Mouse (Mus musculus) G1E (cell line): ENCODE measurements around the gene Dnajc5.

ENCODE experiments used
- CTCF ChIP-seq: IDR thresholded peaks from 2 replicates; pipeline ENCODE4 v1.5.1; 2012; ENCODE audit warnings: low read depth, low read length, inconsistent platforms, mixed read lengths
- GATA1 ChIP-seq: IDR thresholded peaks from 2 replicates; pipeline ENCODE4 v1.6.1; 2012; ENCODE audit warnings: borderline replicate concordance, low read length, inconsistent platforms, mixed read lengths

DNA sequence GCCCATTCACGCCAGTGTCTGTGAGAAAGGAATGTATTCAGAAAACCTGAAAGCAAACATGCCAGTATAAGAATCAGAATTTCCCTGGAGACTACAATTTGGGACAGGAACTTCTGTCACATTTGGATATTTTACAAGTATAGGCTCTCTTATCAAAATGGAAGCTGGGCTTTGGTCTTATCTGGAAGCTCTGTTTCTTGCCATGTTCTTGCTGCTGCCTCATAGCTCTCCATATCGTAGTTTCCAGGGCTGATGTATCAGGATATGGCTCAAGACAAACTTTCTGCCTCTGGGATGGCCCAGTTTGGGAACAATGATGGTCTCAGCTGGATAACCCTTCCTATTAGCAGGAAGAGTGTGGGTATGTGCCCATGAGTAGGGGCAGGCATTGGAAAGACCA, 56.3 kb downstream of the Dnajc5 start:
- no peak for TF ChIP-seq GATA1
- no peak for TF ChIP-seq CTCF
